Mouse (Mus musculus): Measurements from ENCODE around the gene Cyp4f15. TPM values are rescaled to one million over a fixed set of nuclear protein-coding genes. Genes with fewer than 3 reads are reported as not detected.

The Cyp4f15 gene
- 0.12 TPM in 1 of 2 replicates, not detected in the other for polyA plus RNA-seq (2015; fragmentation: Nextera tagmentation; extraction: Ambion mirVana)

- Histone ChIP-seq H3K27ac (no peak within 1 kb of the TSS), H3K9ac (no peak within 1 kb of the TSS), H3K27me3 (no peaks in the 10 kb centered on the region), H3K4me1 (no peaks in the 10 kb centered on the region), H3K36me3 (no peaks in the 10 kb centered on the region), H3K9me3 (no peaks in the 10 kb centered on the region), H3K4me2 (no peak within 1 kb of the TSS), H3K4me3 (no peak within 1 kb of the TSS)
- no peak for ATAC-seq (ENCODE audit: insufficient number of reproducible peaks, low FRiP score, low TSS enrichment, low read depth)
- 26% methylated on average over 7 of the region's 7 CpGs for WGBS
Measured at GRCm38 (mm10) chr17:32685048-32685750, at the start of gene Cyp4f15. Gene Cyp4f15, plus strand, starts transcription at chr17:32685627.

GRCm38 (mm10) chr17:32636341-32636740, 49.1 kb upstream of the Cyp4f15 start:
- Histone ChIP-seq H3K36me3 (no peaks in the 10 kb centered on the region), H3K4me3 (no peak overlapping the region), H3K9ac (no peak overlapping the region), H3K27me3 (no peaks in the 10 kb centered on the region), H3K27ac (no peak overlapping the region), H3K9me3 (no peaks in the 10 kb centered on the region), H3K4me1 (peaks cover 7% of the 10 kb centered on the region), H3K4me2 (no peak overlapping the region)
- WGBS = 59% methylated on average over 3 of the region's 3 CpGs
- no peak for ATAC-seq (ENCODE audit: insufficient number of reproducible peaks, low FRiP score, low TSS enrichment, low read depth)

DNA sequence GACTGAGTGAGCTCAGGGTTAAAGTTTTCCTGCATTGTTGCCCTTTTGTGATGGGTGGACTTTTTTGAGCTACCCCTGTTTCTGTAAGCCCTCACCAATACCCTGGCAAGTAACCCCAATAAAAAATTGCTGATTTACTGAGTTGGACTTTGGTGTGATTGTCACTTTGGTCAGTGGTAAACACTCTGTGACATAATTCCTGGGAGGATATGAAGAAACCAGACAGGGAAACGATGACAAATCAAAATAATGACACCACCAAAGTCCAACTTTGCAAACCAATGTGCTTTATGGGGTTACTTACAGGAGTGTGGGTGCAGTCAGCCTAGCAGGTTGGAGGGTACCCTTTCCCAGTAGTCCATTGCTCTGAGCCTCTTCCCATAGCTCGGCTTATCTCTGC, 48.3 kb upstream of the Cyp4f15 start:
- H3K4me3 ChIP-seq = no peak overlapping the region
- no peaks in the 10 kb centered on the region for H3K9me3 ChIP-seq
- no peak overlapping the region for H3K27ac ChIP-seq
- no peaks in the 10 kb centered on the region for H3K27me3 ChIP-seq
- 79% methylated on average over 2 of the region's 2 CpGs for WGBS
- H3K4me1 ChIP-seq = peaks cover 7% of the 10 kb centered on the region
- H3K9ac ChIP-seq = no peak overlapping the region
- no peak for ATAC-seq (ENCODE audit: insufficient number of reproducible peaks, low FRiP score, low TSS enrichment, low read depth)
- no peak overlapping the region for H3K4me2 ChIP-seq
- no peaks in the 10 kb centered on the region for H3K36me3 ChIP-seq

DNA sequence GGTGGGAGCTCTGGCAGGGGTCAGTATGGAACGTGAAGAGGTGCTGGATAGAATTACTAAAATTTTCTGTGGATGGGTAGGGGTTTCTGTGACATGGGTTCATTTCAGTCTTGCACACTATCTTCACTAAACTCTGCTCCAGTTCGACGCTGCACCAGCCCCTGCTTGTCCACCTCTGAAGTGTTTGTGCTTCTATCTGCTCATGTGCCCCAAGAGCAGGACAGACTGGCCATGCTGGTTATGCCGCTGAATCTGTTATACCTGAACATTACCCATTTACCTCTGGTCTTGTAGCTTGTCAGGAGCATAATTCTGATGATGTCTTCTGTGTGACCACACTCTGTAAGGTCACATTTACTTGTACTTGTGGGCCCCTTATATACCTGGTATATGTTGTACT, 38.8 kb upstream of the Cyp4f15 start:
- Histone ChIP-seq H3K27ac (no peak overlapping the region), H3K36me3 (no peaks in the 10 kb centered on the region), H3K9ac (no peak overlapping the region), H3K27me3 (no peaks in the 10 kb centered on the region), H3K4me1 (no peaks in the 10 kb centered on the region), H3K4me3 (no peak overlapping the region), H3K4me2 (no peak overlapping the region), H3K9me3 (no peaks in the 10 kb centered on the region)
- WGBS = 77% methylated on average over 4 of the region's 4 CpGs
- ATAC-seq (ENCODE audit: insufficient number of reproducible peaks, low FRiP score, low TSS enrichment, low read depth) = no peak

DNA sequence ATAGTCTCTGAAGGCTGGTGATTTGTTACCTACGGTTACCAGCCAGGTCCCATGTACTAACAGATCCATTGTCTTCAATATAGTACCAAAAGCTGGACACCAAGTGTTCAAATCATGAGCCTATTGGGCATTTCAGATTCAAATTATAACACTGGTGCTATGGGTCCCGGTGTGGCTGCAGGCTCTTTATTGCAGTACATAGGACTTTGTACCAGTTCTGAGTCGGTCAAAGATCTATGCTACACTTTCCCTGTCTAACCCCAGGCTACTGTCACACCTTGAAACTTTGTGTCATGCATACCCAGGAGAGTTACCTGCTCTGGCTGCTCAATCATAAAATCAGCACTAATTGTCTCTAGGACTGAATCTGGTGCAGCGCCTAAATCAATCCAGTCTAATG, 31.6 kb upstream of the Cyp4f15 start:
- no peaks in the 10 kb centered on the region for H3K9me3 ChIP-seq
- WGBS = 87% methylated on average over 4 of the region's 4 CpGs
- no peaks in the 10 kb centered on the region for H3K36me3 ChIP-seq
- no peak overlapping the region for H3K4me3 ChIP-seq
- H3K4me1 ChIP-seq = 0 out of 2 replicates have a peak, but pooled peaks cover 3% of the 10 kb centered on the region
- H3K27me3 ChIP-seq = no peaks in the 10 kb centered on the region
- H3K27ac ChIP-seq = no peak overlapping the region
- H3K4me2 ChIP-seq = no peak overlapping the region
- H3K9ac ChIP-seq = no peak overlapping the region
- no peak for ATAC-seq (ENCODE audit: insufficient number of reproducible peaks, low FRiP score, low TSS enrichment, low read depth)

GRCm38 (mm10) chr17:32657041-32657440, 28.4 kb upstream of the Cyp4f15 start:
- Histone ChIP-seq H3K4me2 (no peak overlapping the region), H3K9ac (no peak overlapping the region), H3K36me3 (no peaks in the 10 kb centered on the region), H3K9me3 (no peaks in the 10 kb centered on the region), H3K4me3 (no peak overlapping the region), H3K27ac (no peak overlapping the region), H3K4me1 (0 out of 2 replicates have a peak, but pooled peaks cover 4% of the 10 kb centered on the region), H3K27me3 (no peaks in the 10 kb centered on the region)
- ATAC-seq (ENCODE audit: insufficient number of reproducible peaks, low FRiP score, low TSS enrichment, low read depth) = no peak
- 62% methylated on average over 3 of the region's 3 CpGs for WGBS

- WGBS = 75% methylated on average over 1 of the region's 1 CpGs
- Histone ChIP-seq H3K27ac (no peak overlapping the region), H3K9me3 (no peaks in the 10 kb centered on the region), H3K9ac (no peak overlapping the region), H3K4me2 (no peak overlapping the region), H3K27me3 (no peaks in the 10 kb centered on the region), H3K4me1 (0 out of 2 replicates have a peak, but pooled peaks cover 4% of the 10 kb centered on the region), H3K4me3 (no peak overlapping the region), H3K36me3 (no peaks in the 10 kb centered on the region)
- ATAC-seq (ENCODE audit: insufficient number of reproducible peaks, low FRiP score, low TSS enrichment, low read depth) = no peak
Measured at GRCm38 (mm10) chr17:32658246-32658645, 27.2 kb upstream of the Cyp4f15 start.

DNA sequence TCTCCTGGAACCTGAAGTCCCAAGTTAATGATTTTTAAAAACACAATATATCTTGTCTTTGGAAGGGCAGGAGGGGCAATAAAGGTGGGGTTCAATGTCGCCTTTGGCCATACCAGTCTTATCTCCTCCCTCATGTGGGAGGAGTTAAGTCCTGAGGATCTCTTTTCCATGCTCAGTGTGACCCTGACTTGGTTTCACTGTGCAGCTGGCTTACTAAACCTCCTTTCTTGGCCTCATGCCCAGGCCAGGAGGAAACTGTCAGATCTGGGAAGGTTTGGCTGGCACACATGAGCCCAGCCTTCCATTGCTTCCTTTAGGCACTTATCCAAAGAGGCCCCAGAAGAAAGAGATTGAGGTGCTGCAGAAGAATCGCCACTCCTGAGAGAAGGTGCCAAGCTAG, 26.7 kb upstream of the Cyp4f15 start, which contains the start of gene Cyp4f40:
Gene Cyp4f40, plus strand, starts transcription at position 189 of the 400 bp plus-strand sequence.
- H3K9me3 ChIP-seq = no peaks in the 10 kb centered on the region
- 60% methylated on average over 2 of the region's 2 CpGs for WGBS

GRCm38 (mm10) chr17:32673976-32674375, 11.5 kb upstream of the Cyp4f15 start:
- H3K9me3 ChIP-seq = no peaks in the 10 kb centered on the region
- peaks cover 4% of the 10 kb centered on the region; the same call in 1 of the 2 replicates for H3K27me3 ChIP-seq
- no peak overlapping the region for H3K9ac ChIP-seq
- H3K36me3 ChIP-seq = no peaks in the 10 kb centered on the region
- no peak overlapping the region for H3K27ac ChIP-seq
- H3K4me3 ChIP-seq = no peak overlapping the region
- H3K4me1 ChIP-seq = no peaks in the 10 kb centered on the region
- WGBS = 65% methylated on average over 7 of the region's 7 CpGs
- ATAC-seq (ENCODE audit: insufficient number of reproducible peaks, low FRiP score, low TSS enrichment, low read depth) = no peak
- H3K4me2 ChIP-seq = no peak overlapping the region

More for the DNA sequence above, 26.7 kb upstream of the Cyp4f15 start, which contains the start of gene Cyp4f40:
- ATAC-seq (ENCODE audit: insufficient number of reproducible peaks, low FRiP score, low TSS enrichment, low read depth) = no peak
- H3K9ac ChIP-seq = no peak within 1 kb of the TSS
- H3K4me1 ChIP-seq = 0 out of 2 replicates have a peak, but pooled peaks cover 4% of the 10 kb centered on the region
- no peak within 1 kb of the TSS for H3K4me2 ChIP-seq
- H3K36me3 ChIP-seq = no peaks in the 10 kb centered on the region
- H3K4me3 ChIP-seq = no peak within 1 kb of the TSS
- no peak within 1 kb of the TSS for H3K27ac ChIP-seq
- H3K27me3 ChIP-seq = no peaks in the 10 kb centered on the region

DNA sequence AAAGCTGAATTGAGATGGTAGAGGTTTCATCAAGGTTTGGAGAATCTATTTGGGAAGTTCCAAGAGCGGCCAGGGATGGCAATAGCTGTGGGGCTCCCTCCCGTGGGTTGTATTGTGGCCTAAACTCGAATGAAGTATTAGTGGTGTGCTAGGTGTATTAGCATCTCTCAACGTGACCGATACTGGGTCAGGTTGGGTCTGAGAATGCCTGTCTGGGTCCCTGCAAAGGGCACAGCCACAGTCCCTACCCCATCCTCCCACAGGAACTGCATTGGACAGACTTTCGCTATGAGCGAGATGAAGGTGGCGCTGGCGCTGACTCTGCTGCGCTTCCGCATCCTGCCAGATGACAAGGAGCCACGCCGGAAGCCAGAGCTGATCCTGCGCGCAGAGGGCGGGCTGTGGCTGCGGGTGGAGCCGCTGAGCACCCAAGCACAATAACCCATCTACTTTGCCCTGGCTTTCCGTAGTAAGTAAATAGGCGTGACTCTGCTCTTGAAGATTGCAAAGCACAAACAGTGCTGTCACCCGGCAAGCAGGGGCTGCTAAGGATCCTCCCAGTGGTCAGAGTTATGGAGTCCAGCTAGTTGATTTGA, 9.3 kb upstream of the Cyp4f15 start:
- Histone ChIP-seq H3K4me3 (no peak overlapping the region), H3K27ac (no peak overlapping the region), H3K4me1 (no peaks in the 10 kb centered on the region), H3K9me3 (no peaks in the 10 kb centered on the region), H3K9ac (no peak overlapping the region), H3K27me3 (peaks cover 4% of the 10 kb centered on the region; the same call in 1 of the 2 replicates), H3K4me2 (no peak overlapping the region), H3K36me3 (no peaks in the 10 kb centered on the region)
- no peak for ATAC-seq (ENCODE audit: insufficient number of reproducible peaks, low FRiP score, low TSS enrichment, low read depth)
- WGBS = 37% methylated on average over 21 of the region's 21 CpGs

DNA sequence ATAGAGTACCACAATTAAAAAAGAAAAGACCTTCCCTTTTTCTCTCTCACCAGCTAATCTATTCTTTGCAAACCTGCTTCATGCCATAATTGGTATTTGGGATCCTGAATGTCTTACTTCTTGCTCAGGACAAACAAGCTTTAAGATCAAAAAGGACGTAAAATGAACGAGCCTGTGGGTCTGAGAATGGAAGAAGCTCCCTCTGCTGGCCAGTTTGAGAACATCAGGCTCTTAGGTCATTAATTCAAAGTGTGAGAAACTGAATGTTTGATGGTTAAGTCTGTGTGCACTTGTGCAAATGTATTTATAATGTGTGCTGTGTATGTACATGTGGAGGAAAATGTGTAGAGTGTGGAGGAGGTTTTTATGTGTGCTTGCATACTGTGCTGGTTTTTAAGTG, 5.0 kb upstream of the Cyp4f15 start:
- Histone ChIP-seq H3K9ac (no peak overlapping the region), H3K27me3 (no peaks in the 10 kb centered on the region), H3K27ac (no peak overlapping the region), H3K4me2 (no peak overlapping the region), H3K4me1 (no peaks in the 10 kb centered on the region), H3K9me3 (no peaks in the 10 kb centered on the region), H3K4me3 (no peak overlapping the region), H3K36me3 (no peaks in the 10 kb centered on the region)
- no peak for ATAC-seq (ENCODE audit: insufficient number of reproducible peaks, low FRiP score, low TSS enrichment, low read depth)
- WGBS = 14% methylated on average over 2 of the region's 2 CpGs

DNA sequence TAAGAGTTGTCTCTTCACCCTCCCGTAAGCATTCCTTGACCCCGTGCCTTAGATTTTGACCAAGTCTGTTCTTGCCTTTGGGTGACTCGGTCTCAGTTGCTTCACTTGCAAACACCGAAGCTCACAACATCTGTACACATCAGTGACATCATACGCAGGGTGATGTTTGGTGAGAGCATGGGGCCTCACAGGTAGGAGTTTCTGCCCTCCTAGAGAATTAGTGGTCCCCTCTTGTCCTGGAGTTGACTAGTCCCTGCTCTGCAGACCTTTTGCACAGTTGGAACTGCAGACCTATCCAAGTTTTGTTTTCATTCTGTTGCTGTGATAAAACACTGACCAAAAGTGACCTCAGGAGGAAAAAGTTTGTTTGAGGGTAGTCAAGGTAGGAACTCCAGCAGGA, 1.3 kb downstream of the Cyp4f15 start:
- Histone ChIP-seq H3K4me3 (no peak overlapping the region), H3K4me2 (no peak overlapping the region), H3K9me3 (no peaks in the 10 kb centered on the region), H3K9ac (no peak overlapping the region), H3K4me1 (no peaks in the 10 kb centered on the region), H3K27me3 (no peaks in the 10 kb centered on the region), H3K36me3 (no peaks in the 10 kb centered on the region), H3K27ac (no peak overlapping the region)
- WGBS = 92% methylated on average over 5 of the region's 5 CpGs
- no peak for ATAC-seq (ENCODE audit: insufficient number of reproducible peaks, low FRiP score, low TSS enrichment, low read depth)

Data from limb, embryonic 15.5 days (tissue).